Comparison of ENCODE assay signal across 29 mouse cellular contexts in the genomic region with DNA sequence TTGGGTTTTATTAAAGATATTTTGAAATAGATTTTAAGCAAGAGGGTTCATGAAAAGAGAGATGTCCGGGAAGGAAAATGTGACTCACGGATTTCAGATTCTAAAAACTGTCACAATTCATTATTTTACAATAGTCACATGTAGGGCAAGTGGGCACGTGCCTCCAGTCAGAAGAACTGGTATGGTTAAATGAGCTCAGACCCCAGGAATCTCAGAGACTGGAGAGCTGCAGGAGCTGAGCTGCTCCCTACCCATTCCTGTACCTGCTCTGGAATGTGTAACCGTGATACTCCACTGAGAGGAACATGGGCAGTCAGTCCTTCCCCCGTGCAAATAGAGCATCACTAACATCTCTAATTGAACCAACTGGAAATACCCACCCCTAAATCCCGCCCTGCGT.
DNase-seq lines count a peak whose midpoint lies in the region; ATAC-seq lines count a peak whose summit lies in the region.
"Had no signal": no experiment of that assay in that cellular context is flagged by ENCODE, and none has a peak within 500 bp of the region (broad histone marks: within the 10 kb centered on the region; RNA-seq: fewer than 3 reads in every experiment).

No protein-coding gene starts in this region.

- H3K4me2 ChIP-seq in hindbrain, embryonic 15.5 days: peak overlapping the region; percentile 34; the same call in 1 of the 2 replicates
- H3K4me2 ChIP-seq in hindbrain, embryonic 12.5 days (replicated peaks): no peak overlapping the region; the same call in 1 of the 2 replicates
- no peak overlapping the region for H3K4me2 ChIP-seq in midbrain, embryonic 12.5 days (replicated peaks)
- no peak overlapping the region for H3K4me2 ChIP-seq in midbrain, embryonic 11.5 days
- H3K4me2 ChIP-seq in midbrain, embryonic 13.5 days (replicated peaks): 0 out of 2 replicates have a peak overlapping the region, but pooled peaks have one; percentile 15
- H3K4me2 ChIP-seq: embryonic facial prominence, embryonic 13.5 days; forebrain, embryonic 15.5 days; intestine, embryonic 15.5 days; limb, embryonic 12.5 days; liver, embryonic 11.5 days; neural tube, embryonic 13.5 days had no signal

- H3K36me3 ChIP-seq in hindbrain, embryonic 15.5 days: no peaks in the 10 kb centered on the region
- H3K36me3 ChIP-seq in hindbrain, embryonic 12.5 days: no peaks in the 10 kb centered on the region
- no peaks in the 10 kb centered on the region for H3K36me3 ChIP-seq in midbrain, embryonic 12.5 days
- H3K36me3 ChIP-seq in midbrain, embryonic 11.5 days (ENCODE audit: control insufficient read depth, insufficient read depth, low read length): no peaks in the 10 kb centered on the region
- no peaks in the 10 kb centered on the region for H3K36me3 ChIP-seq in midbrain, embryonic 13.5 days
- H3K36me3 ChIP-seq: embryonic facial prominence, embryonic 13.5 days; forebrain, embryonic 15.5 days; G1E; heart, embryonic 10.5 days; intestine, embryonic 15.5 days; limb, embryonic 12.5 days; neural tube, embryonic 13.5 days had no signal

- H3K27me3 ChIP-seq in hindbrain, embryonic 15.5 days: no peaks in the 10 kb centered on the region
- H3K27me3 ChIP-seq in hindbrain, embryonic 12.5 days: no peaks in the 10 kb centered on the region
- no peaks in the 10 kb centered on the region for H3K27me3 ChIP-seq in midbrain, embryonic 12.5 days
- no peaks in the 10 kb centered on the region for H3K27me3 ChIP-seq in midbrain, embryonic 11.5 days (ENCODE audit: control insufficient read depth, insufficient read depth, low read length)
- no peaks in the 10 kb centered on the region for H3K27me3 ChIP-seq in midbrain, embryonic 13.5 days
- H3K27me3 ChIP-seq: CH12.LX; embryonic facial prominence, embryonic 13.5 days; forebrain, embryonic 15.5 days; intestine, embryonic 15.5 days; limb, embryonic 12.5 days; megakaryocyte, embryonic 14.5 days; neural tube, embryonic 13.5 days had no signal

- H3K4me1 ChIP-seq in hindbrain, embryonic 15.5 days (replicated peaks): no peaks in the 10 kb centered on the region
- H3K4me1 ChIP-seq in hindbrain, embryonic 12.5 days: 0 out of 2 replicates have a peak, but pooled peaks cover 8% of the 10 kb centered on the region
- peaks cover 7% of the 10 kb centered on the region; the same call in 1 of the 2 replicates for H3K4me1 ChIP-seq in midbrain, embryonic 12.5 days
- peaks cover 12% of the 10 kb centered on the region; the same call in 1 of the 2 replicates for H3K4me1 ChIP-seq in midbrain, embryonic 11.5 days (ENCODE audit: control insufficient read depth, insufficient read depth, low read length)
- peaks cover 12% of the 10 kb centered on the region for H3K4me1 ChIP-seq in midbrain, embryonic 13.5 days (replicated peaks)
- H3K4me1 ChIP-seq: forebrain, embryonic 15.5 days; intestine, embryonic 15.5 days; limb, embryonic 12.5 days; megakaryocyte, embryonic 14.5 days had no signal

- no peak for DNase-seq in midbrain, embryonic 11.5 days (ENCODE audit: low spot score, missing footprints)
- no peak for DNase-seq in thymus, adult 18-20 months
- no peak for DNase-seq in left cerebral cortex, adult 9 months (ENCODE audit: low spot score in 2 of 2)
- DNase-seq: B cell, adult 2 months; cerebellum, adult 11-12 months; gastrocnemius, postnatal 10 days; heart, postnatal 4 days; kidney, adult 8-10 months; kidney, postnatal 10 days; liver, postnatal 0 days; right cerebral cortex, adult 18-20 months; right cerebral cortex, postnatal 4 days; thymus, postnatal 4 days had no signal

- ATAC-seq in hindbrain, embryonic 15.5 days (ENCODE audit: low FRiP score, low read depth): no peak; the same call in 1 of the 2 replicates
- ATAC-seq in hindbrain, embryonic 12.5 days (ENCODE audit: low FRiP score): no peak
- 0 out of 2 replicates have a peak, but pooled peaks have one; percentile 23 for ATAC-seq in midbrain, embryonic 12.5 days (ENCODE audit: low FRiP score, low read depth)
- ATAC-seq in midbrain, embryonic 11.5 days (ENCODE audit: low FRiP score): no peak; the same call in 1 of the 2 replicates
- ATAC-seq in midbrain, embryonic 13.5 days: 0 out of 2 replicates have a peak, but pooled peaks have one; percentile 24
- ATAC-seq: forebrain, embryonic 15.5 days; intestine, embryonic 15.5 days; liver, postnatal 0 days had no signal

- no peaks in the 10 kb centered on the region for H3K9me3 ChIP-seq in hindbrain, embryonic 15.5 days
- no peaks in the 10 kb centered on the region for H3K9me3 ChIP-seq in hindbrain, embryonic 12.5 days (replicated peaks)
- H3K9me3 ChIP-seq in midbrain, embryonic 12.5 days: no peaks in the 10 kb centered on the region
- no peaks in the 10 kb centered on the region for H3K9me3 ChIP-seq in midbrain, embryonic 11.5 days (ENCODE audit: control insufficient read depth, low read length)
- H3K9me3 ChIP-seq in midbrain, embryonic 13.5 days: no peaks in the 10 kb centered on the region
- H3K9me3 ChIP-seq: embryonic facial prominence, embryonic 13.5 days; forebrain, embryonic 15.5 days; heart, embryonic 10.5 days; intestine, embryonic 15.5 days; limb, embryonic 12.5 days; neural tube, embryonic 13.5 days had no signal

- no peak overlapping the region for H3K4me3 ChIP-seq in hindbrain, embryonic 15.5 days
- no peak overlapping the region for H3K4me3 ChIP-seq in hindbrain, embryonic 12.5 days
- no peak overlapping the region for H3K4me3 ChIP-seq in midbrain, embryonic 12.5 days
- H3K4me3 ChIP-seq in midbrain, embryonic 11.5 days (ENCODE audit: low read depth, low read length): no peak overlapping the region
- no peak overlapping the region for H3K4me3 ChIP-seq in midbrain, embryonic 13.5 days (replicated peaks)
- H3K4me3 ChIP-seq: embryonic facial prominence, embryonic 13.5 days; forebrain, embryonic 15.5 days; heart, embryonic 10.5 days; intestine, embryonic 15.5 days; layer of hippocampus, adult 2 months; limb, embryonic 12.5 days; megakaryocyte, embryonic 14.5 days; myocyte; neural tube, embryonic 13.5 days had no signal

- WGBS in hindbrain, embryonic 15.5 days: 59% methylated on average over 7 of the region's 7 CpGs
- WGBS in hindbrain, embryonic 12.5 days: 65% methylated on average over 7 of the region's 7 CpGs
- 64% methylated on average over 7 of the region's 7 CpGs for WGBS in midbrain, embryonic 12.5 days
- WGBS in midbrain, embryonic 11.5 days: 71% methylated on average over 7 of the region's 7 CpGs
- 66% methylated on average over 7 of the region's 7 CpGs for WGBS in midbrain, embryonic 13.5 days

- no peak overlapping the region for H3K9ac ChIP-seq in hindbrain, embryonic 15.5 days
- H3K9ac ChIP-seq in hindbrain, embryonic 12.5 days: no peak overlapping the region
- no peak overlapping the region for H3K9ac ChIP-seq in midbrain, embryonic 12.5 days (replicated peaks)
- H3K9ac ChIP-seq in midbrain, embryonic 11.5 days (ENCODE audit: low read length): no peak overlapping the region
- no peak overlapping the region for H3K9ac ChIP-seq in midbrain, embryonic 13.5 days (replicated peaks)
- H3K9ac ChIP-seq: embryonic facial prominence, embryonic 13.5 days; forebrain, embryonic 15.5 days; intestine, embryonic 15.5 days; limb, embryonic 12.5 days; liver, postnatal 0 days; neural tube, embryonic 13.5 days had no signal

- no peak overlapping the region for H3K27ac ChIP-seq in hindbrain, embryonic 15.5 days (replicated peaks)
- no peak overlapping the region for H3K27ac ChIP-seq in hindbrain, embryonic 12.5 days
- no peak overlapping the region for H3K27ac ChIP-seq in midbrain, embryonic 12.5 days (replicated peaks)
- no peak overlapping the region for H3K27ac ChIP-seq in midbrain, embryonic 11.5 days (ENCODE audit: low read depth, low read length)
- H3K27ac ChIP-seq in midbrain, embryonic 13.5 days: no peak overlapping the region
- H3K27ac ChIP-seq: embryonic facial prominence, embryonic 13.5 days; forebrain, embryonic 15.5 days; heart, embryonic 10.5 days; intestine, embryonic 15.5 days; layer of hippocampus, adult 2 months; limb, embryonic 12.5 days; neural tube, embryonic 13.5 days had no signal

Comparison
In these comparisons a context has a peak if more than half of its experiments do, and no peak if none do; other contexts are left out.
1. ATAC-seq: peak in midbrain, embryonic 12.5 days (single experiment) and midbrain, embryonic 13.5 days (single experiment); none in hindbrain, embryonic 15.5 days (single experiment), hindbrain, embryonic 12.5 days (single experiment) and midbrain, embryonic 11.5 days (single experiment).
2. H3K4me2 ChIP-seq: peak in hindbrain, embryonic 15.5 days (single experiment) and midbrain, embryonic 13.5 days (single experiment); none in hindbrain, embryonic 12.5 days (single experiment), midbrain, embryonic 12.5 days (single experiment) and midbrain, embryonic 11.5 days (single experiment).